Comparison of ENCODE assay signal across 8 mouse cellular contexts in genomic region chr13:20471732-20472131, GRCm38 (mm10).
DNase-seq lines count a peak whose midpoint lies in the region; ATAC-seq and TF ChIP-seq lines count a peak whose summit lies in the region.

No protein-coding gene starts in this region.

- H3K4me2 ChIP-seq in forebrain, postnatal 0 days (ENCODE audit: low read depth), result peak overlapping the region; percentile 54
- peak overlapping the region; percentile 53 for H3K4me2 ChIP-seq in midbrain, embryonic 12.5 days (replicated peaks)

- H3K36me3 ChIP-seq in forebrain, postnatal 0 days (ENCODE audit: insufficient read depth), result no peaks in the 10 kb centered on the region
- H3K36me3 ChIP-seq in midbrain, embryonic 12.5 days, result no peaks in the 10 kb centered on the region
- peaks cover 2% of the 10 kb centered on the region; the same call in 1 of the 2 replicates for H3K36me3 ChIP-seq in splenic B cell, adult 2 months (ENCODE audit: control insufficient read depth, insufficient read depth, low read length, poor library complexity, severe bottlenecking)

- peak; percentile 90 for TF ChIP-seq CTCF in cerebellum, adult 2 months (IDR thresholded peaks at IDR 0.05; ENCODE audit: borderline replicate concordance, insufficient read depth, low read depth, low read length)
- peak; percentile 95 for TF ChIP-seq CTCF in forebrain, postnatal 0 days (IDR thresholded peaks at IDR 0.05; ENCODE audit: low read depth)

- ATAC-seq in forebrain, postnatal 0 days, result peak; percentile 59
- ATAC-seq in midbrain, embryonic 12.5 days (ENCODE audit: low FRiP score, low read depth), result peak; percentile 68

- H3K27me3 ChIP-seq in cerebellum, adult 2 months (ENCODE audit: control insufficient read depth, insufficient read depth, low read length), result no peaks in the 10 kb centered on the region
- H3K27me3 ChIP-seq in forebrain, postnatal 0 days (ENCODE audit: insufficient read depth, low read length), result no peaks in the 10 kb centered on the region
- no peaks in the 10 kb centered on the region; the same call in 1 of the 2 replicates for H3K27me3 ChIP-seq in midbrain, embryonic 12.5 days
- H3K27me3 ChIP-seq in splenic B cell, adult 2 months (ENCODE audit: control insufficient read depth, insufficient read depth, low read length, poor library complexity, severe bottlenecking), result no peaks in the 10 kb centered on the region

- peak; percentile 27 for DNase-seq in ovary, postnatal 14 days (ENCODE audit: low spot score)
- no peak for DNase-seq in ovary, postnatal 10 days (ENCODE audit: low spot score)
- DNase-seq in cerebellum, adult 2 months, result peak; percentile 85 to 90
- peak; percentile 90 for DNase-seq in forebrain, postnatal 0 days
- peak; percentile 57 for DNase-seq in induced T-regulatory cell, adult 2 months (ENCODE audit: low read depth)
- DNase-seq in left cerebral cortex, adult 9 months (ENCODE audit: low spot score in 2 of 2), result peak; percentile 56 to 92
- DNase-seq in splenic B cell, adult 2 months (ENCODE audit: low read depth, low spot score), result peak; percentile 54

- H3K4me3 ChIP-seq in cerebellum, adult 2 months (replicated peaks; ENCODE audit: insufficient read depth, low read depth, low read length), result peak overlapping the region; percentile 84
- H3K4me3 ChIP-seq in forebrain, postnatal 0 days (ENCODE audit: low read depth, low read length), result peak overlapping the region; percentile 52
- peak overlapping the region; percentile 44 for H3K4me3 ChIP-seq in midbrain, embryonic 12.5 days

- no peak for TF ChIP-seq POLR2A in cerebellum, adult 2 months (IDR thresholded peaks at IDR 0.05; ENCODE audit: borderline replicate concordance, insufficient read depth, low read length)

- H3K4me1 ChIP-seq in cerebellum, adult 2 months (ENCODE audit: control insufficient read depth, insufficient read depth, low read length), result peaks cover 14% of the 10 kb centered on the region
- 0 out of 2 replicates have a peak, but pooled peaks cover 9% of the 10 kb centered on the region for H3K4me1 ChIP-seq in forebrain, postnatal 0 days (ENCODE audit: insufficient read depth)
- H3K4me1 ChIP-seq in midbrain, embryonic 12.5 days, result peaks cover 36% of the 10 kb centered on the region

- 1% methylated on average over 6 of the region's 6 CpGs for WGBS in cerebellum, adult 2 months
- 2% methylated on average over 6 of the region's 6 CpGs for WGBS in forebrain, postnatal 0 days
- 3% methylated on average over 6 of the region's 6 CpGs for WGBS in midbrain, embryonic 12.5 days

- peak overlapping the region; percentile 24; the same call in 1 of the 2 replicates for H3K27ac ChIP-seq in cerebellum, adult 2 months (ENCODE audit: insufficient read depth, low read length)
- H3K27ac ChIP-seq in forebrain, postnatal 0 days (ENCODE audit: low read depth, low read length), result peak overlapping the region; percentile 83
- peak overlapping the region; percentile 86 for H3K27ac ChIP-seq in midbrain, embryonic 12.5 days (replicated peaks)

- H3K9me3 ChIP-seq in forebrain, postnatal 0 days (ENCODE audit: low read length), result no peaks in the 10 kb centered on the region
- no peaks in the 10 kb centered on the region for H3K9me3 ChIP-seq in midbrain, embryonic 12.5 days

- H3K9ac ChIP-seq in forebrain, postnatal 0 days, result peak overlapping the region; percentile 57; the same call in 1 of the 2 replicates
- H3K9ac ChIP-seq in midbrain, embryonic 12.5 days (replicated peaks), result no peak overlapping the region

Comparison
In these comparisons a context has a peak if more than half of its experiments do, and no peak if none do; other contexts are left out.
1. H3K27ac ChIP-seq: peak in every context shown above with its lines; median percentile 86 in midbrain, embryonic 12.5 days; 83 in forebrain, postnatal 0 days; 24 in cerebellum, adult 2 months.